Mouse (Mus musculus) brain, embryonic 18.5 days (tissue): ENCODE results near the gene Tmem30c.

ENCODE experiments used
- DNase-seq: peaks from one replicate; pipeline ENCODE4 v3.0.0-alpha.2; 2012; ENCODE audit warnings: low read depth, low spot score

The Tmem30c gene

GRCm38 (mm10) chr16:57292765-57293164 lies at the start of gene Tmem30c:
Gene Tmem30c, minus strand, starts transcription at chr16:57292865.
- no peak for DNase-seq

DNA sequence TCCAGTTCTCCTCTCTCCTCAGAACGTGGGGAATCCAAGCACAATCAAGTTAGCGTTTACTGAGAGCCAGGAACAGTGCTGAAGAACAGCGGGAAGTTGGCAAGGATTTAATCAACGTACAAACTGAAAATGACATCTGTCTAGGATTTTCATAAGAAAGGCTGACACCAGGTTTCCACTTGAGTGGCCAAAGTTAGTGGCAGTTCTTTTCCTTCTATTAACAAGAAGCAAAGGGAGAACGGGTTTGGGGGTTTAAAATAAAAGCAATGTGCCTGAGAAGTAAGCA lies 47.9 kb upstream of the Tmem30c start:
- DNase-seq, result no peak

DNA sequence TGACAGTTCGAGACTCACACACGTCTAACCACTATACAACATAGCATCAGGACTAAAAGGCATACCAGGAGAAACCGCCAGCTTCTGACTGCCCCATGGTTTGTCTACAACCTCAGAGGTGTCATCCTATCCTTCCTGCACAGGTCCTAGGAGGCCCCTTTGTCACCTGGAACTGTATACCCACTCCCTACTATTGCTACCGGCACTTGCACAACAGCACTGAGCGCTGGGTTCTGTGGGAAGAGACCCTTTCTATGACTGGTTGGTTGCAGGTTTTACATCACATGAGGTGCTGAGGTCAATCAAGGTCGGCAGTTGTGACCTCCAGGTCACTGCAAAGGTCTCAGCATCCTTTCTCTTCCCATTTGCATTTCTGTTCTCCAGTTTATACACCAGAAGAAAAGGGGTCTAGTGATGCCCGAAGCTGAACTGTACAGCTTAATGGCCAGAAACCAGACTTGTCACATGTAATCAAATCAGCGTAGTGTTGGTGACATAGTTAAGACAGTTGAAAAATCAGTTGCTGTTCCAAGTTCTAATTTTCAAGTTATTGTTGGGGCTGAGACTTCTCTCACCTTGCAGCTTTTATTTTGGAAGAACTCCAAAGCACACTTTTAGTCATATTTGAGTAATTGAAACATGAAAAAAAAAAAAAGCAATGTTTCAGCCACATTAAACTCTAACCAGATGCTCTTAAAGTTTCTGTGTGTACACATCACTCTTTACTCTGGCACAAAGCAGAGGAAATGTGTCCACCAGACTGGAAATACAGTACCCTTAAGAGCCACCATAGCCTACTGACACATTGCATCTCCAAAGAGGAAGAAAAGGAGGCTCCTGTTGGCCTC lies 47.3 kb upstream of the Tmem30c start:
- no peak for DNase-seq

- no peak for DNase-seq
Measured at GRCm38 (mm10) chr16:57336770-57337423, 44.2 kb upstream of the Tmem30c start.

DNA sequence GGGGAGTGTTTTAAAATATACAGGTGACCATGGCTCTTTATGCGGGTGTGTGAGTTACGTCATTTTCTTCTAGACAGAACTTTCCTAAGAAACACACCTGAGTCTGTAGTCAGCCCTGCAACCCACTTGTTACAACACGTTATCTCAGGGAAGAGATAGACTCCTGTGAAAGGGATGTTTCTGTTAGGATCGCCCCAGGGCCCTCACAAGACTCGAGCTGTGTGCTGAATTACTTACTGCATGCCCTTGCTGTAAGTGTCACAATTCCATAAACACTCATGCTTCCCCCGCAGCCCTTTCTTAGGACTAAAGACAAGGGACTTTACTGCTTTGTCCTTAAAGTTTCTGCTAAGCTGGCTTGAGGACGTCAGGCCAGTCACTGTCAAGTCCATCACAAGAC lies 39.6 kb upstream of the Tmem30c start:
- no peak for DNase-seq

- DNase-seq, result no peak
Measured at GRCm38 (mm10) chr16:57330111-57330510, 37.4 kb upstream of the Tmem30c start.

DNA sequence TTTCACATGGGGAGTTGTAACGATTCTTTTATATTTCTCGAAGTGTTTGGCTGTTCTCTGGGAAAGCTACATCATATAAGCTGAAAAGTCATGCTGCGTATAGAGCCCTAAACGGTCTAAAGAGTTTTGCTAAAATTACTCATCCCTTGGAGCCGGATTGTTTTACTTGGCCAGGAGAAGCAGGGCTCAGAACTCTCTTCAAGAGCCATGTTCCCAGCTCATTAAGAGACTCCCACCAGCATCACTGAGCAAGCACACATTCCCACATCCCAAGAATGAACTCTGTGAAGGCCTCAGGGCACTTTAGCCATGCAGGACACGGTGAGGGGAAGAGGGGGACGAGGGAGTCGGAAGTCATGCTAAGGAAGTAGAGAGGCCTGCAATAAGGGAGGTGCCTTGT lies 36.4 kb upstream of the Tmem30c start:
- no peak for DNase-seq

GRCm38 (mm10) chr16:57326996-57327395 lies 34.3 kb upstream of the Tmem30c start:
- DNase-seq, result no peak

DNA sequence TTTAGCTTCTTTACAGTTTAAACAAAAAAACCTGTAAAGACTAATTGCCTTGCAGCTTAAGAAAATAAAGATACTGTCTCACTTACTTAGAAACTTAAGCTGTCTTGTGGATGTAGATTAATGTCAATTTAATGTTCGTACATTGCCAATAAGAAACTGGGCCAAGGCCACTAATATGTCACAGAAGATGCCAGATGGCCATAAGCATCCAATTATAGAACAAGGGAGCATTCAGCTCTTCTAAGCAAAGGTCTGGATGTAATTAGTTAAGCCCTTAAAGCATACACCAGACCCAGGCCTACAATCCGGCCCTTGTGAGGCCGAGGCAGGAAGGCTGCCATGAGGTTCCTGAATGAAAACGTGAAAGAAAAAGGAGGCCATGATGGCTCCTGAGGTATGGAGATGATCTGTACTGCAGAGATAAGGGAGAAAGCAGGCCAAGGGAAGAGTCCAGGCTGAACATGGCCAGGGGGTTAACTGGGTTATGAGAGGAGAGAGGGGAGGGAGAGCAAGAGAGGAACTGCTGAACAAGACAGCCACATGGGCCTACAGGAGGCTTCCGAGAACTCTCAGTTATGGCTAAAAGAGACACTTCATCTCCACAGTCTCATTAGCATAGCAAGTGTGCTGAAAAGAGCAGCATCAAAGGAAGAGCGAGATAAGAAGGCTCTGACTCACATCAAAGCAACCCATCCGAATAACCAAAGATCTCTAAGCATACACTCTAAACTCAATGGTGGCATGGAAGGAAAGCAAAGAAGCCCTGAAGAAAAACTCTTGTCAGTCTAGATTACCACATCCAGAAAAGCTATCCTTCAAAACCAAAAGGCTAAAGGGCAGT lies 26.8 kb upstream of the Tmem30c start:
- DNase-seq, result no peak

- DNase-seq, result no peak
Measured at GRCm38 (mm10) chr16:57318637-57319125, 26.0 kb upstream of the Tmem30c start.

GRCm38 (mm10) chr16:57317882-57318636 lies 25.4 kb upstream of the Tmem30c start:
- DNase-seq, result no peak

DNA sequence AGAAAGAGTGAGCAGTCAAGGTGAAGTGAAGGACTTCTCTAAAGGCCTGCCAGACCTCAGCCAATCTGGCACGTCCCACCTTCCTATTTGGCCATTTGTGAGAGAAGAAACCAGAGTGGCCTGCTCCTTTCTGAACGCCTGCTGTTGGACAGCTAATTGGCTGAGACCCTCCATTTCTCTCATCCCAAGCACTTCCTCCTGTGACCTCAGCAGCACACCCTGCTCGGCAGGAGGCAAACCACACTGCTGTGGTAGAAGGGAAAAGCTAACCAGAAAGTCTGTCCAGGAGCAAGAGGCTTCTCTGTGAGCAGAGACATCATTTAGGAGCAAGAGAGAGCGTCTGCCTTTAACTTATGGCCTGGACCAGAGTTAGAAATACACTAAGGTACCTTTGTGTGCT lies 24.5 kb upstream of the Tmem30c start:
- no peak for DNase-seq

- no peak for DNase-seq
Measured at GRCm38 (mm10) chr16:57315026-57315425, 22.4 kb upstream of the Tmem30c start.

- no peak for DNase-seq
Measured at GRCm38 (mm10) chr16:57314236-57314635, 21.6 kb upstream of the Tmem30c start.

DNA sequence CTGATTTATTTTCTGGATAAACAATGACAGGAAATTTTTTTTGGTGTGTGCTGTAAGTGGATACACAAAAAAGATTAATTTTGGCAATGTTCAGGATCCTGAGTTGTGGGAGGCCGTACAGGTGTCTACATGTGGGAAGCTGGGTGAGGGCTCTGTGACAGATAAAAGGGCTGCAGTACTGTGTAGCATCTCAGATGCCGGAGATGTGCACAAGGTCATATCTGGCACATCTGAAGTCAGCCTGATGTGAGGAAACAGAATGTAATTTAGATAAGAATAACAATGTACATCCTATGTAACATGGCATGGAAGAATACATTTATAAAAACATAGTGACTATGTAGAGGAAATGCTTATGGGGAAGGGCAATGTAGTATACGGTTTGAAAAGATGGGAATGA lies 20.8 kb upstream of the Tmem30c start:
- no peak for DNase-seq

GRCm38 (mm10) chr16:57312130-57312529 lies 19.5 kb upstream of the Tmem30c start:
- no peak for DNase-seq

DNA sequence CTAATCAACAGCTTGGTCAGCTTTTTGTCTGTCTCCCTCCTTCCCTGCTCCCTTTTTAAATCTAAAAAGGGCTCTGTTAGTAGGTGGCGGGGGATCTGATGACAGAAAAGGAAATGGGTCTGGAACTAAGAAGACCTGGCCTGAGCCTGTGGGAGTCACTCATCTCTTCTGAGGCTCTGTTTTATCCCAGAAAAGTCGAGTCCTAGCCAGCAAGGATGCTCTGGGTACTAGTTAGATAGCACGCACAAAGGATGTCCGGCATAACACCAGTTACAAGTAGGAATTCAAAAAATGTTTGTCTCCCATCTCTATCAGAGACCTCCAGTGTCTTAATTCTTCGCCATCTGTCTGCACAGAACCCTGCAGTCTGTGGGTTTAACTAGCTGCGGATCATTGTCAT lies 12.8 kb upstream of the Tmem30c start:
- DNase-seq, result no peak

- DNase-seq, result no peak
Measured at GRCm38 (mm10) chr16:57303716-57304115, 11.1 kb upstream of the Tmem30c start.

DNA sequence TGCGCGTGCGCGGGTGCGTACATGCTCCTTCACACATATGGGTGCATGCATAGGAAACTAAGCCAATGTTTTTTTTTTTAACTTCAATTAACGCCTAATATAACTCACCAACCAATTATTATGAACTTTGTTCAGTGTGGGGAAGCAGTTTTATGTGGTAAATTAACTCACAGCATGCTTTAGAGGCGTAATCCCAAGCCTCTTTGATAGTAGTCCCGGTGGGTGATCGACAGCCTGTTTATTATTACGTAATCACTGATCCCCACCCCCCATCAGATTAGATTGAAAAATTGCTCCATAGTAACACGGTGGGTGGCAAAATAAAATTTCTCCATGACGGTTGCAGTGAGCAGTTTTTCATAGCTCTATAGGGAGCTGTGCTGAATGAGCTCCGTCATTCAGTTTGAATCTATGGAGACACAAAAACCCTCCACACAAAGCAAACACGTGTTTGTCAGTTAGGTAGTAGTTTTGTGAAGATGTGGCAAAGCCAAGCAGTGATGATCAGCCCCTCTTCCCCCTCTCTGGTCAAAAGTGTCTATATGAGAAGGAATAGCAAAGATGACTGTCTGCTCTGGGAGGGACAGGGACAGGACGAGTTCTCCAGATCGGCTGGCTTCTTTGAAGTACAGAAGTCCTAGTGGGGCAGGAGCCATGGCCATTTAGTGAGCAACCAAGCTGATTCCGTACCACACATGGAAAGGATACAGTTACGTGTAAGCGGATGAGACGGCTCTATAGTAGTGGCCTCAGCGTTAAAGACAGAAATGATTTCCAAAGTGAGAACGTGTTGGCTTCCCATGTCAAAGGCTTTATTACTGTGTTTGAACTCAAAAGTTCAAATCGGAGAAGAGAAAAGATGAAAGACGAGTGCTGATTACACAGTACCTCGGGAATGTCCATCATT lies 10.4 kb upstream of the Tmem30c start:
- no peak for DNase-seq

DNA sequence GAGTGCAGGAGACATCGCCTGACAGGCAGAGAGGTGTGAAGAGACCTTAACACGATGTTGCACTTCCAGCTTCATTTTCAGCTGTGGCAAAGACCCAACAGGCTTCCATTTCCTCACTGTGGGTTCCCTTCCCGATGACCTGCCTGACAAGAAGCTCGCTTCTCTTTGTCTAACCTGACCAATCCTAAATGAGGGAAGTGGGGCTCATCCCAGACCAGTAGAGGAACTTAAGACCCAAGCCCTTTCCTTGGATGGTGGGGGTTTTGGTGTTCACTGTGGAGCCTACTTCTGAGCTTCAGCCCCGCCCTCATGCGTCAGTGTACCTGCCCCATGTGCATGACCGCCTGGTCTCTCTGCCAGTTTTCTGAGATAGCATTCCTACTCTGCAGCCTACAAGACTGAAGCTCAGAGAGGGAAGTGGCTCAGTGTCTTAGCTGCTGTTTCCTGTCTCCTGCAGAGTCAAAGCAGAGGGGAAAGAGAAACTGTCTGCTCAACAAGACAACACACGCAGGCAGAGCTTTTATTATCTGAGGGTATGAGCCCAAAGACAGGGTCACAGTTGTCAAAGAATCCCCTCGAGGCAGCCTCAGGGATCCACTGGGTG lies 8.9 kb upstream of the Tmem30c start:
- no peak for DNase-seq
